Mouse (Mus musculus) frontal cortex, postnatal 10 days (tissue): ENCODE measurements around the gene Man2b2.

Source experiments
- DNase-seq, 2 experiments: peaks; one replicate each; pipeline ENCODE4 v3.0.0; 2022; ENCODE audit warnings: low spot score in 2 of 2, mixed read lengths in 1 of 2

Man2b2 gene

GRCm38 (mm10) chr5:36769603-36770002, 60.9 kb downstream of the Man2b2 start:
- DNase-seq, result no peak

- no peak for DNase-seq
Measured at GRCm38 (mm10) chr5:36766958-36767703, 63.3 kb downstream of the Man2b2 start.

- DNase-seq, result no peak
Measured at GRCm38 (mm10) chr5:36759848-36760247, 70.6 kb downstream of the Man2b2 start.

- no peak for DNase-seq
Measured at GRCm38 (mm10) chr5:36757033-36757432, 73.4 kb downstream of the Man2b2 start.
